Mouse (Mus musculus) limb, embryonic 14.5 days (tissue): ENCODE data around the gene Nxph3. TPM values are rescaled to one million over a fixed set of nuclear protein-coding genes. Genes with fewer than 3 reads are reported as not detected.
"Not testable (repeated sequence)": the region's sequence is repeated elsewhere in the genome, so short reads cannot be mapped to it uniquely, and the experiment has no call there.

Source experiments
- ATAC-seq: fragments of 200-750 bp; cut with Nextera tagmentation; 2 replicates; pipeline ENCODE4 v1.8.0; 2017; ENCODE audit warnings: low read depth, moderate number of reproducible peaks, moderate TSS enrichment; ENCODE audit not compliant: low FRiP score
- DNase-seq: peaks from one replicate; pipeline ENCODE4 v3.0.0-alpha.2; 2015; ENCODE audit warnings: low spot score
- H3K27ac ChIP-seq: fragments of 300-500 bp; sonication (generic); replicated peaks from 2 replicates; pipeline ENCODE4 v1.5.1; 2014; ENCODE audit warnings: low read depth, mild to moderate bottlenecking, low read length, moderate library complexity, mixed read lengths
- H3K27me3 ChIP-seq: fragments of 300-500 bp; sonication (generic); 2 replicates; pipeline ENCODE4 v1.6.1; 2014; ENCODE audit warnings: low read length, mixed read lengths; ENCODE audit not compliant: control insufficient read depth, insufficient read depth
- H3K36me3 ChIP-seq: fragments of 300-500 bp; sonication (generic); 2 replicates; pipeline ENCODE4 v1.6.1; 2014; ENCODE audit warnings: mild to moderate bottlenecking, low read length, moderate library complexity, mixed read lengths; ENCODE audit not compliant: control insufficient read depth, insufficient read depth
- H3K4me1 ChIP-seq: fragments of 300-500 bp; sonication (generic); 2 replicates; pipeline ENCODE4 v1.6.1; 2014; ENCODE audit warnings: antibody characterized with exemption, low read length, mixed read lengths; ENCODE audit not compliant: control insufficient read depth, insufficient read depth
- H3K4me2 ChIP-seq: fragments of 300-500 bp; sonication (generic); replicated peaks from 2 replicates; pipeline ENCODE4 v1.6.1; 2014; ENCODE audit warnings: low read depth, mild to moderate bottlenecking, low read length, moderate library complexity; ENCODE audit not compliant: severe bottlenecking
- H3K4me3 ChIP-seq: fragments of 300-500 bp; sonication (generic); replicated peaks from 2 replicates; pipeline ENCODE4 v1.5.1; 2014; ENCODE audit warnings: low read length
- H3K9ac ChIP-seq: fragments of 300-500 bp; sonication (generic); 2 replicates; pipeline ENCODE4 v1.6.1; 2014; ENCODE audit warnings: mild to moderate bottlenecking, low read depth, low read length, moderate library complexity; ENCODE audit not compliant: severe bottlenecking
- H3K9me3 ChIP-seq: fragments of 300-500 bp; sonication (generic); 2 replicates; pipeline ENCODE4 v1.6.1; 2016; ENCODE audit warnings: low read length; ENCODE audit not compliant: control insufficient read depth
- POLR2A ChIP-seq: fragments of 200-500 bp; IDR thresholded peaks from 2 replicates; pipeline ENCODE4 v1.8.0; 2012; ENCODE audit warnings: inconsistent platforms, mild to moderate bottlenecking, moderate library complexity, borderline replicate concordance; ENCODE audit not compliant: insufficient read depth, insufficient read length; ENCODE audit errors: extremely low read depth
- WGBS: fragments of 180-500 bp; shearing (Covaris S2); extraction: QIAGEN DNeasy Blood & Tissue Kit; methylation state at CpG from one replicate; pipeline ENCODE4 v1.1.7; 2014; 5-methylcytosine and 5-hydroxymethylcytosine counted together
- polyA plus RNA-seq, 2 experiments: library from polyadenylated mRNA; depleted of rRNA in 1 of 2; stranded (reverse) in 1 of 2; unstranded in 1 of 2; fragments of >200 nt; fragmentation: Nextera tagmentation in 1 of 2; extraction: Ambion mirVana in 1 of 2; gene quantifications; 2 replicates each; pipeline versions ENCODE4 v1.2.1 to v1.2.3; 2012 to 2014

Nxph3 gene
- polyA plus RNA-seq, 2 experiments: 0.91 to 2.4 TPM

- H3K4me1 ChIP-seq: peaks cover 6% of the 10 kb centered on the region; the same call in 1 of the 2 replicates
- H3K27me3 ChIP-seq: no peaks in the 10 kb centered on the region
- H3K4me2 ChIP-seq: no peak overlapping the region
- TF ChIP-seq POLR2A: no peak
- no peaks in the 10 kb centered on the region for H3K36me3 ChIP-seq
- H3K27ac ChIP-seq: no peak overlapping the region
- no peak overlapping the region for H3K9ac ChIP-seq
- H3K4me3 ChIP-seq: no peak overlapping the region
- no peaks in the 10 kb centered on the region for H3K9me3 ChIP-seq
- 45% methylated on average over 12 of the region's 12 CpGs for WGBS
- no peak for ATAC-seq
- no peak for DNase-seq
Measured at GRCm38 (mm10) chr11:95507041-95507716, 7.2 kb downstream of the Nxph3 start.

- no peak overlapping the region for H3K4me3 ChIP-seq
- peaks cover 6% of the 10 kb centered on the region; the same call in 1 of the 2 replicates for H3K4me1 ChIP-seq
- DNase-seq (no peak), ATAC-seq (no peak)
- no peak overlapping the region for H3K27ac ChIP-seq
- H3K4me2 ChIP-seq: no peak overlapping the region
- H3K27me3 ChIP-seq: no peaks in the 10 kb centered on the region
- H3K9ac ChIP-seq: no peak overlapping the region
- no peaks in the 10 kb centered on the region for H3K36me3 ChIP-seq
- TF ChIP-seq POLR2A: no peak
- WGBS: 53% methylated on average over 6 of the region's 6 CpGs
- H3K9me3 ChIP-seq: no peaks in the 10 kb centered on the region
Measured at GRCm38 (mm10) chr11:95504271-95504731, 10.1 kb downstream of the Nxph3 start.

GRCm38 (mm10) chr11:95503581-95504180 is 10.7 kb downstream of the Nxph3 start:
- H3K27me3 ChIP-seq: no peaks in the 10 kb centered on the region
- no peak for ATAC-seq
- peaks cover 6% of the 10 kb centered on the region; the same call in 1 of the 2 replicates for H3K4me1 ChIP-seq
- 59% methylated on average over 10 of the region's 10 CpGs for WGBS
- H3K36me3 ChIP-seq: no peaks in the 10 kb centered on the region
- no peak overlapping the region for H3K9ac ChIP-seq
- no peak overlapping the region for H3K4me2 ChIP-seq
- H3K27ac ChIP-seq: no peak overlapping the region
- no peak for TF ChIP-seq POLR2A
- no peaks in the 10 kb centered on the region for H3K9me3 ChIP-seq
- no peak overlapping the region for H3K4me3 ChIP-seq
- no peak for DNase-seq

GRCm38 (mm10) chr11:95501826-95502225 is 12.5 kb downstream of the Nxph3 start:
- not testable (repeated sequence) for ATAC-seq

GRCm38 (mm10) chr11:95500836-95501235 is 13.5 kb downstream of the Nxph3 start:
- 0 out of 2 replicates have a peak, but pooled peaks cover 2% of the 10 kb centered on the region for H3K4me1 ChIP-seq
- TF ChIP-seq POLR2A: no peak
- WGBS: 54% methylated on average over 3 of the region's 3 CpGs
- no peak overlapping the region for H3K4me3 ChIP-seq
- DNase-seq (no peak), ATAC-seq (no peak)
- no peak overlapping the region for H3K9ac ChIP-seq
- peaks cover 6% of the 10 kb centered on the region; the same call in 1 of the 2 replicates for H3K36me3 ChIP-seq
- no peak overlapping the region for H3K4me2 ChIP-seq
- H3K9me3 ChIP-seq: no peaks in the 10 kb centered on the region
- no peak overlapping the region for H3K27ac ChIP-seq
- no peaks in the 10 kb centered on the region for H3K27me3 ChIP-seq

More at GRCm38 (mm10) chr11:95501826-95502225, 12.5 kb downstream of the Nxph3 start:
- H3K9ac ChIP-seq, H3K27ac ChIP-seq, H3K27me3 ChIP-seq, DNase-seq, H3K36me3 ChIP-seq, H3K4me2 ChIP-seq, H3K4me1 ChIP-seq, H3K9me3 ChIP-seq, H3K4me3 ChIP-seq: not testable (repeated sequence)
- WGBS: 83% methylated on average over 8 of the region's 8 CpGs
